Mouse (Mus musculus): ENCODE results near the gene Zfp599.
A peak's percentile ranks its signal among the peaks of the same experiment; 100 is the strongest.
"Not testable (repeated sequence)": the region's sequence is repeated elsewhere in the genome, so short reads cannot be mapped to it uniquely, and the experiment has no call there.

Zfp599 gene

GRCm38 (mm10) chr9:22259184-22260091, at the start of gene Zfp599:
Gene Zfp599 (minus strand): TSS chr9:22259895.
- DNase-seq (ENCODE audit: low spot score), result peak; percentile 66

- not testable (repeated sequence) for DNase-seq (ENCODE audit: low spot score)
Observed at GRCm38 (mm10) chr9:22307920-22308262, 48.2 kb upstream of the Zfp599 start.

- DNase-seq (ENCODE audit: low spot score), result peak; percentile 96
Observed at GRCm38 (mm10) chr9:22307156-22307919, 47.6 kb upstream of the Zfp599 start, which contains the start of gene Zfp810. Gene Zfp810 (minus strand): TSS chr9:22307648.

- DNase-seq (ENCODE audit: low spot score), result no peak
Observed at GRCm38 (mm10) chr9:22306726-22307125, 47.0 kb upstream of the Zfp599 start.

- DNase-seq (ENCODE audit: low spot score), result no peak
Observed at GRCm38 (mm10) chr9:22302199-22302598, 42.5 kb upstream of the Zfp599 start.

- no peak for DNase-seq (ENCODE audit: low spot score)
Observed at GRCm38 (mm10) chr9:22278733-22279132, 19.0 kb upstream of the Zfp599 start.

DNA sequence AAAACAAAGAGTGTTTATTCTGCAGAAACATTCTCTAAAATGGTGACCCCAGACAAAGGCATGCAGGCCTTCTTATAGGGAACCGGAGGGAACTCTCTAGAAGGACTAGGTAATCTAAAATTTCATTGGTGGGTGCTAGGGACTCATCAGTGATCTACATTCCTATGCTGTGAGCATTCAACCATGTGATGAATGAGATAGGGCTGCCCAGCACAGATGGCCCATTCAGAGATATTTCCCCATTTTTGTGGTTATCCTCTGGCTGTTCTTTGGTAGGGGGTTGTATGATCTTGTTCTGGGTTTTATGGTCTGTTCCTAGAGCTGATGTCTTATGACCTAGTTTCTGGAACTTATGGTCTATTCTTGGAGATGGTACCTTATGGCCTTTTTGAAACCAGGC, 9.2 kb upstream of the Zfp599 start:
- DNase-seq (ENCODE audit: low spot score), result no peak

DNA sequence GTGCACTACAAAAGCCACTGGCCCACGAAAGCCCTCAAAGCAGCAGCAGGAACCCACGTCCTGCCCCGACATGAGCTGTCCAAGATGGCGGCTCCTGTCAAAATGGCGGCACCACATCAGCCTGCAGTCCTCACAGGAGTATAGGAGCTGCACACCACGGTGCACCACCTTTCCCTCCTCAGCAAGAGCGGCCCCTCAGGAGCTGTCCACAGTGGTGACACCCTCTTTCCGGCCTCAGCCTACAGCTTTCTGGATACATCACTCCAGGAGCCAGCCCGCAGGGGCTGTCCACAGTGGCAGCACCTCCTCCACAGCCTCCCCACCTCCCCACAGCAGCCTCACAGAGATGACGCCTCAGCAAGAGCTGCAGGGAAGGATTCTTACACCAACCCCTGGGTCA, 2.9 kb upstream of the Zfp599 start:
- DNase-seq (ENCODE audit: low spot score), result no peak

DNA sequence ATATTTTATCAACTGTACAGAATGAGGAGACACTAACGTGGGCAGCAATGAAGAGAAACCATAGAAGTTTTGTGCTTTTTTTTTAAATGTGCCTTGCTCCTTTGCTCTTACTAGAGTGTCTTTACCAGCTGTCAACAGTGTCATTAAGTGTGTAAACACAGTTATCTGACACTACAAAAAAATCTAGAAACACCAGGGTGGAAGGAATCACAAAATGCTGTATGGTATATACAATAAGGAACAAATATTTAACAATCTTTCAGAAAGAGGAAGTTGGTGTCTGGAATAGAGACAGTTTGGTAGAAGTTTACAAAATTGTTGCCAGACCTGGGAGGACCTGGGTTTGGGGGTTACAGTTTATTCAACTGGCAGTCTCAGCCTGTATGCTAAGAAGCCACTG, 1.9 kb upstream of the Zfp599 start:
- DNase-seq (ENCODE audit: low spot score), result no peak

DNA sequence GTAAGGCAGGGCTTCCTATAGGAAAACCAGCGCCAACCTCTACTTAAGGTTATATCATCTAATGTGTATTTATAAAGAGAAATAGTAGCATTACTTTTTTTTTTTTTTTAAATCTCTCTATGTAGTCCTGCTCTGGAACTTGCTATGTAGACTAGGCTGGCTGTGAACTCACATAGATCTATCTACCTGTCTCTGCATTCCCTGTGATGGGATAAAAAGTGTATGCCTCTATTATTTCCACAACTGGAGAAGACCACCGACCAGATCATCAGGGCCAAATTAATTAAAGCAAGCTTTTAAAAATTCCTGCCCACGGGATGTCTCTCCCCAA, 362 bp upstream of the Zfp599 start:
- no peak for DNase-seq (ENCODE audit: low spot score)

DNA sequence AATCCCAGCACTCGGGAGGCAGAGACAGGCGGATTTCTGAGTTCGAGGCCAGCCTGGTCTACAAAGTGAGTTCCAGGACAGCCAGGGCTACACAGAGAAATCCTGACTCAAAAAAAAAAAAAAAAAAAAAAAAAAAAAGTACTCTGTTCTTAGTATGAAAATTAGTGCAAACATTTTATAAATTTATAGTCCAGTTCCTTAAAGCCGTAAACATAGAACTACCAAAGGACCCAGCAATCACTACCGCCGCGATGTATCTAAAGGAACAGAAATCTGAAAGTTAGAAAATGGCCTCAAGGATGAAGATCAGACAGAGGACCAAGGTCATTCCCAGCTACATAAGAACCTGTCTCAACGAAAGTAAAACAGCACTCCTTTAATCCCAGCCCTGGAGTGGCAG, 911 bp downstream of the Zfp599 start:
- no peak for DNase-seq (ENCODE audit: low spot score)

- DNase-seq (ENCODE audit: low spot score), result no peak
Observed at GRCm38 (mm10) chr9:22256579-22256978, 3.1 kb downstream of the Zfp599 start.

DNA sequence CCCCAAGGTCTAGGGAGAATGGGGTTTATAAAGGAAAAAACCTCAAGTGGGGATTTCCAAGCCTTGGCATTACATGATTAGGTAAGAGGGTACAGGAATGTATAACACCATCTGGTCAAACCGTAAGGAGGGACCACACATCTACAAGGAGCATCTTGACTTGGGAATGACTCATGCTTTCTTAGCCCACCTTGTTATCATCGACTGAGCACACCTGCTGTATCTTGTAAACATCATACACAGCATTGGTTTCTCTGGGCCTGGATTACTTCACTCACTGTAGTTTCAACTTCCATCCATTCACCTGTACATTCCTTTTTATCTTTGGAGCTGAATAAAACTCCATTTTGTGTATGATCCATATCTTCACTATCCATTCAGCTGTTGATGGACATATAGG, 15.5 kb downstream of the Zfp599 start:
- DNase-seq (ENCODE audit: low spot score), result no peak

DNA sequence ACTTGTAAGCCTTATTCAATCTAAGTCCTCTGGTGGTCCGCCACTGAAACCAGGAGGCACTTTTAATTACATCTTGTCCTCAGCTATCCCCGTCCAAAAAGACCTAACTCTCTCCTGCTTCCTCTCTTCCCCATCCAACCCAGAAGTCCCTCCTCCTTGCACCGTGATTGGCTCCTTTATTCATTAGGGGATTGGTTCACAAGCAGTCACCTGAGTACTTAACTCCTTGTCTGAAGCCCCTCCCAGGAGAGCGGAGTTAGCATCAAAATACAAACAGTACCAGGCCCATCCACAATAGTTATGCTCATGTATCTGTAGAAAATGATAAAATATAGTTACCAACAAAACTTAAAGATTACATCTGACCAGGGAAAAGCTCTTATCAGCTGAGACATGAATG, 19.7 kb downstream of the Zfp599 start:
- no peak for DNase-seq (ENCODE audit: low spot score)

DNA sequence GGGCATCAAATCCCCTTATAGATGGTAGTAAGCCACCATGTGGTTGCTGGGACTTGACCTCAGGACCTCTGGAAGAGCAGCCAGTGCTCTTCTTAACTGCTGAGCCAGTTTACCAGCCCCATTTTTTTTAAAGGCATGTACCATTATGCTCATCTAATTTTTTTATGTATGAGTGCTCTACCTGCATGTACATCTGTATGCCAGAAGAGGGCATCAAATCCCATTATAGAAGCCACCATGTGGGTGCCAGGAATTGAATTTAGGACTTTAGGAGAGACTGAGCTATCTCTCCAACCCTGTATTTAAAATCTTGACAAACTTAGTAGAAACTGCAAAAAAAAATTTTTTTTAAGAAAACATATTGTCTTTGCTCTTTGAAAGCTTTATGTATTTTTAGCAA, 29.1 kb downstream of the Zfp599 start:
- DNase-seq (ENCODE audit: low spot score), result peak; percentile 7

- DNase-seq (ENCODE audit: low spot score), result no peak
Observed at GRCm38 (mm10) chr9:22230061-22230460, 29.6 kb downstream of the Zfp599 start.

- DNase-seq (ENCODE audit: low spot score), result no peak
Observed at GRCm38 (mm10) chr9:22229386-22230026, 30.2 kb downstream of the Zfp599 start.

- DNase-seq (ENCODE audit: low spot score), result no peak
Observed at GRCm38 (mm10) chr9:22226846-22227245, 32.8 kb downstream of the Zfp599 start.

DNA sequence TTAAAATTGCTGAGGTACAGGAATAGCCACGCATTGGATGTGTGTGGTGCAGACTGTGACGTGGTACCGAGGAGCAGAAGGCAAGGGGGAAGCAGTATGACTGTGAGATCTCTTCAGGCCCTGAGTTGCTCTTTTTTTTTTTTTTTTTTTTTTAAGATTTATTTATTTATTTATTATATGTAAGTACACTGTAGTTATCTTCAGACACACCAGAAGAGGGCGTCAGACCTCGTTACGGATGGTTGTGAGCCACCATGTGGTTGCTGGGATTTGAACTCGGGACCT, 33.4 kb downstream of the Zfp599 start:
- DNase-seq (ENCODE audit: low spot score), result not testable (repeated sequence)

GRCm38 (mm10) chr9:22225581-22226388, 33.9 kb downstream of the Zfp599 start, which contains the start of gene Zfp809:
Gene Zfp809 (plus strand): TSS chr9:22225714.
- peak; percentile 98 for DNase-seq (ENCODE audit: low spot score)

DNA sequence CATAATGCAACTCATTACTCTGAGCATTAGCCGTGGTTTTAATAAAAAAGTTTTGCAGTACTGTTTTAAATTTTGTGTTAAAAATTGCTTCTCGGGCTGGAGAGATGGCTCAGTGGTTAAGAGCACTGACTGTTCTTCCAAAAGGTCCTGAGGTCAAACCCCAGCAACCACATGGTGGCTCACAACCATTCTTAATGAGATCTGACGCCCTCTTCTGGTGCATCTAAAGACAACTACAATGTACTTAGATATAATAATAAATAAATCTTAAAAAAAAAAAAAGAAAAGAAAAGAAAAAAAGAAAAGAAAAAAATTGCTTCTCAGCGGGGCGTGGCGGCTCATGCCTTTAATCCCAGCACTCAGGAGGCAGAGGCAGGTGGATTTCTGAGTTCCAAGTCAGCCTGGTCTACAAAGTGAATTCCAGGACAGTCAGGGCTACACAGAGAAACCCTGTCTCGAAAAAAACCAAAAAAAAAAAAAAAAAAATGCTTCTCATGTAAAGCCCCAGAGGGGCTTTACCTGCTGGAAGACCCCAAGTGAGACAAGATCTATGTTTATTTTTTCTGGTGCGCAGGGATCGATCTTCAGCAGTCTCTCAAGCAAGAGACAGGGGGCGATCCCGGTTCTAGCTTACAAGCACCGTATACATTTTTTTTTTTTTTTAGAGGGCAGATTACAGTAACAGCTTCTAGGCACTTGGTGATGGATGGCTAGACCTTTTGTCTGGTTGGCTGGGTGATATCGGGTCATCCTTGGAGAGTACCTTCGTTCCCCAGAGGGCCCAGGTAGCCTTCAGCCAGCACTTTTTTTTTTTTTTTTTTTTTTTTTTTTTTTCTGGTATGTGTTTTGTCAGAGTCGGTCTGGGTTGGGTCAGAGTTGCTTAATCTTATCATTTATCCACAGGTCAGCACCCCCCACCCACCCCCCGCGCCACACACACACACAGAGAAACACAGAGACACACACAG, 34.9 kb downstream of the Zfp599 start:
- peak; percentile 68 for DNase-seq (ENCODE audit: low spot score)

Data from T-cell, adult 2 months (primary cell).